Mouse (Mus musculus) cerebellum, adult 9-11 months (tissue): ENCODE results near the gene Vmn1r1.
"Not testable (repeated sequence)": the region's sequence is repeated elsewhere in the genome, so short reads cannot be mapped to it uniquely, and the experiment has no call there.

Experiments
- DNase-seq: peaks from one replicate; pipeline ENCODE4 v3.0.0; 2022

Gene Vmn1r1

DNA sequence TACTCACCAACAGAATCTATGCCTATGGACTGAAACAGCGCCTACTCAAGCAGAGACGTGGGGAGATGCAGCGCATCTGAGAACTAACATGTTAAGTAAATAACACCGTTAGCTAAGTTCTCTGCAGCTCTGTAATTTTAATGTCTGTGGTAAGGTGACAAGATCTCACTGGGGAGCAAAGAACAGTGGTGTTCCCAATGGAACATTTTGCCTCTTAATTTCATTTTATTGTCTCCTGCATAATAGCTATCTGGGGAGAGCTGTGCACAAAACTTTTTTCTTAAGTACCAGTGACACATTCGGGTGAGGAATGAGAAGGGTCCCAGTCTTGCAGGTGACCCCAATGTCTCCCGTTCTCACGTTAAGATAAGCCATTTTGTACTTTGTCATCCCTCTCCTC is at the start of gene Vmn1r1:
Vmn1r1 (minus strand) TSS at position 101 of the 400 bp plus-strand sequence.
- DNase-seq: no peak

DNA sequence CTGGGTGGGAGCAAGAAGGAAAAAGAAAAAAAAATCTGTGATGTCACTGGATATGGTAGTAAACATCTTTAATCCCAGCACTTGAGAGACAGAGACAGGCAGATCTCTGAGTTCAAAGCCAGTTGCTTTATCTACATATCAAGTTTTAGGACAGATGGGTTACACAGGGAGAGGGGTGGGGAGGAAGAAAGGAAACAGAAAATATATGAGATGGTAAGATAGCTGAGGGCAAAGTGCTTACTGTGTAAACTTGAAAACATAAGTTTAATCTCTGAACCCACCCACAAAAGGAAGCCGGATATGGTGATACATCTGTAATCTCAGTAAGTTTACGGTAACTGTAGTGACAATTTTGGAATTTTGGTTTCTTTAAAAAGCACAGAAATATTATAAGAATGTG is 46.0 kb upstream of the Vmn1r1 start:
- DNase-seq: no peak

DNA sequence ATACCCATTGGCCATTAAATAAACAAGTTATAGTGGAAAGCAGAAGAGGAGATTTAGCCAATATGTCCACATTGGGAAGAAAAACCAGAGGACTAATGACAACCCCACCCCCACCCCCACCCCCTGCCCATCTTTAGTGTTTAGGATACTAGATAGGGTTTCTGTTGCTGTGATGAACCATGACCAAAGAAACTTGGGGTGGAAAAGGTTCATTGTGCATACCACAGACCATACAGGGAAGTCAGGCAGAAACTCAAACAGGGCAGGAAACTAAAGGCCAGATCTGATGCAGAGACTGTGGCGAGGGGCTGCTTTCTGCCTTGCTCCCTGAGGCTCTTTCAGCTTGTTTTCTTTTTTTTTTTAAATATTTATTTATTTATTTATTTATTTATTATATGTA is 28.3 kb upstream of the Vmn1r1 start:
- DNase-seq: no peak

DNA sequence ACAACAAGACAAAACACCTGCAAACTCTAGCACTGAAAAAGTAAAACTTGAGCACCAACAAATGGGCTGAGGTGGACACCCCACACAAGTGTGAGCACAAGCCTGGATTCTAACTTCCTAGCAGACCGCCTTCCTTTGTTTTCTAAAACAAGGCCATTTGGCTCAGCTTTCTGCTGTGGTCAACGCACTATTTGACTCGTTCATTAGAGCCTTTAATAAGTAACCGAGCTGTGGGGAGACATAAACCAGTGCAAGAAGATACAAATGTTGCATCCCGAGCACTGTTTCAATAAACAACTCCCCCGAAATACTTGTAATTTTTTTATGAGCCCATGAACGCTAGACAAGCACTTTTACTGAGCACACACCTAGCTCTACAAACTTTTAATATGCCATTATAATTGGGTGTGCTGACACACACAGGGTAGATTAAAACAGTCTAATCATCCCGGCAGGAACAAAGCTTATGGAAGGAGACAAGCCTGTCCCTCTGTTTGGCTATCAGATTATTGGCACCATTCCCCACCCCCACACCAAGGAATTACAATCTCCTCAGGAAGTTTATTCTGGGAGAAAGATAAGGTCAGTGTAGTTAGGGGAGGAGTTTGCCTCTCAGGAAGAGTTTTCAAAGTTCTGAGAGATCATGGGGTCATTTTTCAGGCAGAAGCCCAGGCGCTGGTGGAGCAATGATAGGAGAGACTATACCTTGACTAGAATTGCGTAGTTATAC is 27.7 kb upstream of the Vmn1r1 start:
- DNase-seq: no peak

DNA sequence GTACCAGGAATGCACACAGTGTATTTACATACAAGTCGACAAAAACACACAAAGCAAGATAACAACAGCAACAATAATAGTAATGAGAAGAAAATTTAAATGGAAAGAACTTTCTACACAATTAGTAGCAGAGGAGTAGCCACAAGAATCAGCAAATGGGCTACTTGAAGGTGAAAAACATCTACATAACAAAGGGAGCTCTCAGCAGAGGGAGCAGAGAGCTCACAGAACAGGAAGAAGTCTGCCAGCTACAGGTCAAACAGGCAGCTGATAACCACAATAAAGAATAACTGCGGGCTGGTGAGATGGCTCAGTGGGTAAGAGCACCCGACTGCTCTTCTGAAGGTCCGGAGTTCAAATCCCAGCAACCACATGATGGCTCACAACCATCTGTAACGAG is 26.9 kb upstream of the Vmn1r1 start:
- no peak for DNase-seq

DNA sequence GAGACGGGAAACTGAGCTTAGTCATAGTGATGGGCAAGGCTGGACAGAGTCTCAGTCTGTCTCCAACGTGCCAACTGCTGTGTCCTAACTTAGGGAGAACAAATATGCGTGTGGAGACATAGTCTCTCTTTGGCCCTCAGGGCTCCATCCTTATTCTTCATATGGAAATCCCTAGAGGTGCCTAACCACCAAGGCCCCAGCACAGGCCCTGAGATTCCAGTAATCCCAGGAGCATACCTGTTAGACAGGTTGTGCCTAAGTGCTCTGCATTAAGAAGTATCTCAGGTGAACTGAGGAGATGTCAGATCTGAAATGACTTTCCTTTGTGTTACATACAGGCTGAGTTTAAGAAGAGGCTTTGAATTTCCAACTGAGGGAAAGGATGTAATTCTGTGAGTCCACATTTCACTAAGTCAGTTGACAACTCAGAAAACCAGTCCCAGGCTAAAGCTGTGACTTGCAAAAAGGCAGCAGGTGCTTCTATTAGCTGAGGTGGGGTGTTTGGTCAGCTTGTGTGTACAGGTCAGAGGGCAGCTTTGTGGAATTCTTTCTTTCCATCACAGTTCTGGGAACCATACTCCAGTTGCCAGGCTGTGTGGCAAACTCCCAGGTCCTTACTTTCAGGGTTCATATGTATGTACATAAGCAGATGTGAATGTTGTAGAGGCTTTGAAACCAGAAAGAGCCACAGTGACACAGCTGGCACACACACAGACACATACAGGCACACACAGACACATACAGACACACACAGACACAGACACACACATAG is 25.6 kb upstream of the Vmn1r1 start:
- DNase-seq: no peak

DNA sequence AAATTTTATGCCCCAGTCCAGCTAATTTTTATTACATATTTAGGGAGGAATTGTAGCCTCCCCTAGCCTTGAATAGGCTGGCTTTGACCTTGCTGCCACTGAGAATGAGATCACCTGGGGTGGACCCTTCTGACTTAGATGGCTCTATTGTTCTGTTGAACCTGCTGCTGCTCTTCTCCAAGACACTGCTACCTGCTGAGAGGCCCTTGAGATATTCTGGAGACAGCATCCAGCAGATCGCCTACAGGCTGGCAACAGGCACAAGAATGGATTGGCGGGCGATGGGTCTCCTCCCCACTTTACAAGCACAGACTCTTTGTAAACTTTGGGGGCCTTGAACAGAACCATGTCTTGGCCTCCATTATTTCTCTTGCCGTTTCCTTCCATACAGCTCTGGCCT is 18.2 kb upstream of the Vmn1r1 start:
- DNase-seq: not testable (repeated sequence)

DNA sequence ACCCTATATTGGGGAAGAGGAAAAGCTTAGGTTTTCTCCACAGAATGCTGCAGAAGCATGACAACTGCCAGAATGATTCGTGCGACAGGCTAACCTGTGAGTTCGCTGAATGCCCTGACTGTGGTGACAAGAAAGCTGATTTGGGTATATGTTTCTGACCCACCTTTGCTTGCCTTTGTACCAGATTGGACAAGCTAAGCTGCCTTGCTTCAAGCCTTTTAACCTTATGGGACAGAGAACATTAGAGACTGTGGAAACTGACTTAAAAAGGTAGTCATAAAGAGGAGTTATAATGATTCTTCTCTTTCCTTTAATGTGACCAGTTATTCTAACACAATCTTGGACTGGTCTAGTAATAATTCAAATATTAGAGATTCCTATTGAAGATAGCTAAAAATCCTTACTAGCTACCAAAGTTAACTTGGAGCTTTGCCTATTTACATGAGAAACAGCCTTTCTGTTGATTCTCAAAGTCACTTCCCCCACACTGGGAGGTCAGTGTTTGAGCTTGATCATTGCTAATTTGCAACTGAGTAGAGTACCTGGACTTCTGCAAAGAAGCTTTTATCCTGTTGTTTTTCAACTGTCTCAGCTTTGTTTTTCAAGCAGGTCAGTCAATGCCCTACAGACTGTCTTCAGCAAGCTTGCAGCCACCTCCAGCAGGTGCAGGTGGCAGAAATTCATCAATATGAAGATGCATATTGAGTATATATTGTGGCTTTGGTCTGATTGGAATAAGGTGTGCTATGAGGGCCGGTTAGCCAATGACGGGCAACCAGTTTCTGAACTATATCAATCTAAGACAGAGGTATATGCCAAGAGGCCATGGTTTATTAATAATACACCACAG is 17.4 kb upstream of the Vmn1r1 start:
- DNase-seq: no peak

DNA sequence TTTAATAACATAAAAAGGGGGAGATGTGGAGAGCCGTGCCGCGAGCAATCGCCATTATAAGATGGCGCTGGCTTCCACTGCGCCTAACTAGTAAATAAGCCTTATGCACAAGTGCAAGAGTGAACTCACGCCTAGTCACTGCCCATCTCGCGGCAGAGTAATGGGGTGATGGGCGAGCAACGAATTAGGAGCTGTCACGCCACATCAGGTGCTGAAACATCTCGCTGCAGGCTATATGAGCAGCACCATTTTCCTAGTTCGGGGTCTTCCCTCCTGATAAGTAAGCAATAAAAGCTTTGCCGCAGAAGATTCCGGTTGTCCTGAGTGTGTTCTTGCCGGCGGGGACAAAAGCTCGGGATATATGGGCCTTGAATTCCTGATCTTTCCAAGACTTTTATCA is 12.7 kb upstream of the Vmn1r1 start:
- DNase-seq: not testable (repeated sequence)

DNA sequence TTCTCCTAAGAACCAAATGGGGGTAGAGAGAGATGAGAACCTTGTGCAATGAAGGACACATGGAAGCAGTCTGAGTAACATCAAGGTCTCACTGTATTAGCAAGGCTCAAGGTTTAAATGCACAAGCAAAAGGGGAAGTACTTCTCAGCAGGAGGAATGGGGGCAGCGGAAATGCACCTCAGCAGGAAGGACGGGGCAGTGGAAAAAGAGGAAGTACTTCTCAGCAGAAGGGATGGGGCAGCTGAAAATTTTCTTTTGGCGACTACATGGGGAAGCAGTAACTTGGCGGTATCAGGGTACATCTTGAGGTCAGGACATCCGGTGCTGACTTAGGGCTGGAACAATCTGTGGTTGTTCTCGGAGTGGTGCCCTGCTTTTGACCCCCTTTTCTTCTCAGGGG is 5.9 kb upstream of the Vmn1r1 start:
- DNase-seq: not testable (repeated sequence)

DNA sequence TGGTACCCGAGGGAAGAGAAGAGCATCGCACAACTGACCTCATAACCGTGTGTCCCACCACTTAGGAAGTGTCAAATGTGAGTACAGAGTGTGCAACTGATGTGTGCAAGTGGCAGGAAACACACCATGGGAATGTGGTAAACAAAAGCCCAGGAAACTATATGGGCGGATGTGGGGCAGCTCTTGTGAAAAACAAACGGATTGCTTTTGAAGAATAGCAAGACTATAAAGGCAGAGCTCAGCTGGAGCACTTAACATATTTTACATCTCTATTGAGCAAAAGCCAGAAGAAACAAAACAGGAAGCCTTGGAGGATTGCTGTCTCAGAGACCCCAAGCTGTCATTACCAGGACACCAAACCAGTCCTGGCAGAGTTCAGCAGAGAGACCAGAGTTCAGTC is 1.3 kb downstream of the Vmn1r1 start:
- DNase-seq: no peak

DNA sequence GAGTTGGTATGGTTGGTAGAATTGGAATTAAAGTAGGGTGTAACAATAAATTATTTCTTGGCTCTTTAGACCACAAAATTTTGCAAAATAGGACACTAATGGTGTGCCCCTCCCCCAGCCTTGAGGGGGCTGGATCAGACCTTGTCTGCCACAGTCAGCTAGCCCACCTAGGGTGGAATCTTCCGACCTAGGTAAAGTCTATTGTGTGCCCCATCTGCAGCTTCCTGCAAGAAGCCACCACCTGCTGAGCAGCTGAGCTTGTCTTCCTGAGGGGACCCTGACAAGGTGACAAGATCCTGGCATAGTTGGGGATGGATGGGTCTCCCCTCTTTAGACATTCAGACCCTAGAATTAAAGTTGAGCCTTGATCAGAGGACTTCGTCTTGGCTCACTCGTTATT is 4.7 kb downstream of the Vmn1r1 start:
- DNase-seq: no peak

DNA sequence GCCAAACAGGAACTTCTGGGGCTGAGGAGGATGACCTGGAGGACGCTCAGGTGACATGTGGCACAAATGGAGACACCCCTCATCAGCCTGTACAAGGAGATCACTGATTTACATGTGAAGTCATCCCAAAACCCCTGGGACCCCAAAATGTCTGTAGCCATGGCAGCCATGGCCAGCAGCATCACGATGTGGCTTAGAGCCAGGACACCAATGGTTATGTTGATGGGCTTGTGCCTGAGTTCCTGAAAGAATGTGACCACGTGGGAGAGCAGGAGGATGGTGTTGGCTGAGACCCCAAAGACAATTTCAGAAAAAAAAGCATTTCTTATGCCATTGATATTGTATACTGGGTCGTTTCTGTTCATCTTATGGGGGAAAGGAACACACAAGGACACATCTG is 6.6 kb downstream of the Vmn1r1 start:
- DNase-seq: no peak

DNA sequence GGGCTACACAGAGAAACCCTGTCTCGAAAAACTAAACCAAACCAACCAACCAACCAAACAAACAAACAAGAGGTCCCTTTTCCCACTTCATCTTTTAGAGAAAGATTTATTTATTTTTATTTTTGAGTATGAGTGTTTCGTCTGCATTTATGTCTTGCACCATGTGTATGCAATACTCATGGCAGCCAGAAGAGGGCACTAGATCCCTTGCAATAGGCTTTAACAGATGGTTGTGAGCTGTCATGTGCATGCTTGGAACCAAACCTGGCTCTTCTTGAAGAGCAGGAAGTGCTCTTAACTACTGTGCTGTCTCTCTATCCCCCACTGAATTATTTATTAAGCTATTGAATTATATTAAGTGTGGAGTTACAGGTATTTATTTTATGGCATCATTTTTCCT is 14.3 kb downstream of the Vmn1r1 start:
- DNase-seq: no peak

DNA sequence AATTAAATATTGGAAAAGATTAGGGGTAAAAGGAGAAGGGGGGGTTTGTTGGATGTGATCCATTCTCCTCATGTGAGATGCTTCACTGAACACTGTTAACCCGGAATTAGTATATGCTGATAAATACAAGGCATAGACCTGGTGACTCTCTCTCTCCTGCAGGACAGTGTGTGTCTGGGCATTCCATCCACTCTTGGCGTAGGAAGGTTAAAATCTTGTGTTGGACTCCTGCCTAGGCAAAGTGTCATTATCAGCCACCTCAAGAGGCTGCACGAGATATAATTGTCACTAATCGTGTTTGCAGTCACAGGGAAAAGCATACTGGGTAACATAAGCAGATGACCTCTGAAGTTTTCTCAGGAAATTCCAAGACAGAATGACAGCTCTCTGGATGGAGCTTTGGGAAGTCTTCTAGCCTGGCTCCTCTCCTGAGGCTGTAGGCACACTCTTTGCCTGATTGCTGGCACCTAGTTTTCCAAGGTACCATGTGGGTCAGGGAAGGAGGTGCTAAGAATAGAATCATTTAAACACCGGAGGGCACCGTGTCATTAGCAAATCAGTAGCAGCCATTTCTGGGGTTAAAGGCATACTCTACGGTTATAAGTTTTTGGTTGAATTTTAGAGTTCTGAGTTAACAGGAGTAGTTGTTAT is 15.3 kb downstream of the Vmn1r1 start:
- DNase-seq: no peak

DNA sequence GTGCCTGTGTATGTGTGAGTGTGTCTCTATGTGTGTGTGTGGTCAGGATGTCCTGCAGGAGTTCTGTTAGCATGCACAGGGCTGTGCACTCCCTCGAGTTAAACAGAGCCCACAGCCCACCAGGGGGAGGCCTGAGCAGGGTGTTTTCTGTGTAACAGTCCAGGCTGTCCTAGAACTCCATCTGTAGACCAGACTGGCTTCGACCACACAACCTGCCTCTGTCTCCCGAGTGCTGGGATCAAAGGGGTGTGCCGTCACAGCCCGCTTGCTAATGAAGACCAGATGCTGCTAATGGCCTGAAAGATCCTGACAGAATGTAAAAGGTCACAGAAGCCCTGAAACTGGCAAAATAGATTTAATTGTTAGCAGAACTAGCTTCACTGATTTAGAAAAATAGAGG is 18.7 kb downstream of the Vmn1r1 start:
- no peak for DNase-seq

DNA sequence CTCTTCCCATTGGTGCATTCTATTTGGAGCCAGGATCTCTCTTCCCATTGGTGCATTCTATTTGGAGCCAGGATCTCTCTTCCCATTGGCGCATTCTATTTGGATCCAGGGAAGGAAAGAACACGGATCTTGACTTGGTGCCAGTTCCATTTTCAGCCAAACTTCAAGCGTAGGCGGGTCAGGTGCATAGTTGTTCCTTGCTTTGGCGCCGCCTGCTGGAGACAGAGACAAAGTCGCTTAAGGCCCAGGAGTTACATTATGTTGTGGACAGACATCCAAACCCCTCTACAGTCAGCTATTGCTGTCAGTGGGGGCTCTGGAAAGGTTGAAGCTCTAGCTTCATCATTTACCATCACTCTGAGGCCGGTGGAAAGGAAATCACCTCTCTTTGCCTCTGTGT is 21.0 kb downstream of the Vmn1r1 start:
- DNase-seq: no peak

DNA sequence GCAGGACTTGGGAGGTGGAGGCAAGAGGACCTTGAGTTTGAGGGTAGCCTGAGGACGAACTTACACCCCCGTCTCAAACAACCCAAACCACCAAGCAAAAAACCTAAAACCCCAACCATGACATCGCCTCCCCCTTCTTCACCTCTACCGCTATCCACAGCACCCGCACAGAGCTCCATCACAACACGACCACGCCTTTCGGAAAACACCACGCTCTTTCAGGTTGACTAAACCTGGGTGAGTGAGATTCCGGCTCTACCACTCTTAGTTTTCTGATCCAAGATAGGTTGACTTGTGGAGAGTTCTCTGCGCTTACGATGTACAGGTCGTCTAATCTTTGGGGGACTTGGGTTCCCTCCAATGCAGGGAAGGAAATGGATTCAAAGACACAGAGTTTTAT is 21.6 kb downstream of the Vmn1r1 start:
- no peak for DNase-seq

DNA sequence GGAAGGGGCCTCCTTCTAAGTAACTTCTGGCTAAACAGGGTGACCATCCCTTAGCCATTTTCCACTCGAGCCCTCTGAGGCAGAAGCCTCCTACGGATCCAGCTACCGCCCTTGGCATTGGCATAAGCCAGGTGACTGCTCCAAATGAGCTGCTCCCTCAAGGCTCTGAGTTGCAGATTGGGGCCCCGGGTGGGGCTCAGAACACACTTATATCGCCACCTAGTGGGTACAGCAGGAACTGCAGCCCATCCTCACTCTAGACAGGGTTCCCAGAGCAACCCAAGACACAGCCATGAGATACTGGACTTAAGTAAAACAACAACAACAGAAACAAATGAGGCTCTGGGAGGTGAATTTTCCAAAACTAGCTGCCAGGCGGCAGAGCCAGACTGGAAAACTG is 23.9 kb downstream of the Vmn1r1 start:
- peak; percentile 80 for DNase-seq

DNA sequence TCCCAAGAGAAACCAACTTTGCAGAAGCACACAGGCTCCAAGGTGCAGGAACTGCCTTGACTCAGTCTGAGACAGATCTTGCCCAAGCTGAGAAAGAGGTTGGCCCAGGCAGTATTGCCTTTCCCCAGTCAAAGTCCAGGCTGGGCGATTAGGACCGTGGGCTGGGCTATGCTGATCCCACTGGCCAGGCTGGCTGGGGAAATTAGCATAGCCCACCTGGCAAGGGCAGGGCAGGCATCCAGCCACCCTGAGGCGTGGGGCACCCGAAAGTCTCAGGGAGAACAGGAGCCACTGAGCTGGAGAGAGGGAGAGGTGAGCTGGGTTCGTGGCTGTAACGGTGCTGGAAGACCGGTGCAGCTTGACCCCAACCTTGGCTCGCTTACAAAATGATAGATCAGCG is 24.3 kb downstream of the Vmn1r1 start:
- DNase-seq: no peak

DNA sequence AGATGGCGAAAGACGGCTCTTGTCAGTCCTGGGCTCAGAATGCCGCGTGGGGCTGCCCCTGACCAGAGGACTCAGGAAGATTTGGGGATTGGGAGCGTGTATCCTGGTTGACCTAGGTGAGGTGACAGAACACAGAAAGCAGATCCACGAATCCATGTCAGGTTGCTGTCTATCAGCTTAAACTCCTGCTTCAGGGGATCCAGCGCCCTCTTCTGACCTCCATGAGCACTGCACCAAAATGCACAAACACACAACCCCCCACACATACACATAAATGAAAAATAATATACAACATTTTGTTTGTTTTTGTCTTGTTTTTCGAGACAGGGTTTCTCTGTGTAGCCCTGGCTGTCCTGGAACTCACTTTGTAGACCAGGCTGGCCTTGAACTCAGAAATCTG is 26.1 kb downstream of the Vmn1r1 start:
- no peak for DNase-seq

DNA sequence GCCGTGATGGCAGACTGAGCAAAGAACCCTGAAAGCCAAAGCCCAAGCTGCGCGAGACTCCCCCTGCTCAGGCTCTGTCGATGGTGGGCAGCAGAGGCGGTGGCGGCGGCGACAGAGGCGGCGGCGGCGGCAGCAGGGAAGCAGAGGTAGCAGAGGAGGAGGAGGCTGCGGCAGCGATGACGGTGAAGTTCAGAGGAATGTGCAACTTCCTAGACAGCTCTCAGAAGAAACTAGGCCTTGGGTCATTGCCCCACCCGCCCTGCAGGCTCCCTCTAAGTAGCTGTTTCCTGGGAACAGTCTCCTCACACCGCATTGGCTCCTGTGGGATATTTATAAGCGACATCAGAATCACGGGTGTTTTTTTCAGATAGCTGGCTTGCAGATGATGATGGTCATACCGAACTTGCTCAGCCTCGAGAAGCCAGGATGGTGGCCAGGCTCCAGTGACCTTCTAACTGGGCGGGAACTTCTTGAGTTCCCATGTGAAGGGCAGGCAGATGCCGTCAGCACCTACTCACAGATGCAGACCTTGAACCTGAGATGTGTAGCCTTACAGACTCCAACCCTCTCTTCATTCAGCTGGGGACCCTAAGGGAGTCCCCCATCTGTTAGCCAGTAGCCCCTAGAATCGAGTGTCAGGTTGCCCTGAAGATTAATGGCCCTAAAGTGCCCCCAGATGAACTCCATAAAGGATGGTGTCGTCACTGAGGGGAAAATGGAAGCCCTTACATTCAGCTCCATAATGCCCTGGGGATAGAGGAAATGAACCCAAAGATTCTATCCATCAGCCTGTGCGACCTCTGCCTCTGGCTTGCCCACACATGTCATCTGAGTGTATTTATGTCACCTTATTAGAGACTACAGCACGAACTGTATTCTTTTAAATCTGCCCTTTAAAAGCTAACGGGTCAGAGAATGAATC is 26.8 kb downstream of the Vmn1r1 start:
- DNase-seq: no peak
